Mouse (Mus musculus): ENCODE measurements at regions not wholly inside any gene's neighbourhood (a gene's known extent, or its start where the extent isn't known, plus 50 kb on each side); places are given as distances from the start of the nearest gene placed in this dataset.

DNA sequence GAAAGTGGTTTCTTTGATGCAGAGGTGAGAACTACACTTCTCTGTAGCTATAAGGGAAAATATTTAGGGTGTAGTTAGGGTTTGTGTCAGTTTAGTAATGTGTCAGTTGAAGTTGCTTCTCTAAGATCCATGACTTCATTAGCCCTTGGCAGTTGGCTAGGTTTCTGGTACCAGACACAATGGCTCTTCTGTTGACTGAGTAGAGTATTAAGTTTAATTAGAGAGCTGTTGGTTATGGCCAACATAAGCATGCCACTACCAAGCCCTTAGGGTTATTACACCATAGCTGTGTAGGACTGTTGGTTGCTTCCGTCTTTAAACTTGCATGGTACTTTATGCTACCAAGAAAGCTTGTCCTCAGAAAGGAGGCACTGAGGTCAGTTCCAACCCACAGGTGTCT is 359.1 kb downstream of the Cps1 start:
- TF ChIP-seq ZNF384 (IDR thresholded peaks at IDR 0.05; ENCODE audit: low read depth, low read length): no peak
- TF ChIP-seq MAFK (IDR thresholded peaks at IDR 0.05; ENCODE audit: insufficient read depth, low read depth, low read length): no peak
